Mouse (Mus musculus) forebrain, embryonic 12.5 days (tissue): ENCODE measurements around the gene Lrrc28. TPM values are rescaled to one million over a fixed set of nuclear protein-coding genes. Genes with fewer than 3 reads are reported as not detected.

Experiments
- ATAC-seq: fragments of 200-750 bp; cut with Nextera tagmentation; 2 replicates; pipeline ENCODE4 v1.8.0; 2017; ENCODE audit warnings: moderate TSS enrichment; ENCODE audit not compliant: low FRiP score
- H3K27ac ChIP-seq: fragments of 300-500 bp; sonication (generic); 2 replicates; pipeline ENCODE4 v1.5.1; 2016; ENCODE audit warnings: mild to moderate bottlenecking
- H3K27me3 ChIP-seq: fragments of 300-500 bp; sonication (generic); 2 replicates; pipeline ENCODE4 v1.6.1; 2016; ENCODE audit warnings: mild to moderate bottlenecking
- H3K36me3 ChIP-seq: fragments of 300-500 bp; sonication (generic); replicated peaks from 2 replicates; pipeline ENCODE4 v1.6.1; 2016; ENCODE audit warnings: mild to moderate bottlenecking
- H3K4me1 ChIP-seq: fragments of 300-500 bp; sonication (generic); 2 replicates; pipeline ENCODE4 v1.6.1; 2016
- H3K4me2 ChIP-seq: fragments of 300-500 bp; sonication (generic); 2 replicates; pipeline ENCODE4 v1.6.1; 2016; ENCODE audit warnings: mild to moderate bottlenecking, moderate library complexity
- H3K4me3 ChIP-seq: fragments of 300-500 bp; sonication (generic); replicated peaks from 2 replicates; pipeline ENCODE4 v1.5.1; 2016; ENCODE audit warnings: mild to moderate bottlenecking
- H3K9ac ChIP-seq: fragments of 300-500 bp; sonication (generic); 2 replicates; pipeline ENCODE4 v1.6.1; 2016; ENCODE audit warnings: mild to moderate bottlenecking
- H3K9me3 ChIP-seq: fragments of 300-500 bp; sonication (generic); 2 replicates; pipeline ENCODE4 v1.6.1; 2016
- WGBS: fragments of 180-500 bp; shearing (Covaris S2); methylation state at CpG from one replicate; pipeline ENCODE4 v1.1.7; 2016; 5-methylcytosine and 5-hydroxymethylcytosine counted together
- polyA plus RNA-seq: library from polyadenylated mRNA; unstranded; fragments of >200 nt; fragmentation: Nextera tagmentation; extraction: Ambion mirVana; gene quantifications from 2 replicates; pipeline ENCODE4 v1.2.1, GENCODE M21; 2016

Lrrc28 gene
- polyA plus RNA-seq, 1 experiment from 2014 or later: 30.0 TPM

- Histone ChIP-seq H3K36me3 (peaks cover 28% of the 10 kb centered on the region), H3K9ac (no peak overlapping the region), H3K4me3 (no peak overlapping the region), H3K9me3 (no peaks in the 10 kb centered on the region), H3K27ac (no peak overlapping the region), H3K27me3 (no peaks in the 10 kb centered on the region), H3K4me1 (no peaks in the 10 kb centered on the region), H3K4me2 (no peak overlapping the region)
- no peak for ATAC-seq
- 95% methylated on average over 1 of the region's 1 CpGs for WGBS
Observed at GRCm38 (mm10) chr7:67670965-67671364, 25.9 kb upstream of the Lrrc28 start.

DNA sequence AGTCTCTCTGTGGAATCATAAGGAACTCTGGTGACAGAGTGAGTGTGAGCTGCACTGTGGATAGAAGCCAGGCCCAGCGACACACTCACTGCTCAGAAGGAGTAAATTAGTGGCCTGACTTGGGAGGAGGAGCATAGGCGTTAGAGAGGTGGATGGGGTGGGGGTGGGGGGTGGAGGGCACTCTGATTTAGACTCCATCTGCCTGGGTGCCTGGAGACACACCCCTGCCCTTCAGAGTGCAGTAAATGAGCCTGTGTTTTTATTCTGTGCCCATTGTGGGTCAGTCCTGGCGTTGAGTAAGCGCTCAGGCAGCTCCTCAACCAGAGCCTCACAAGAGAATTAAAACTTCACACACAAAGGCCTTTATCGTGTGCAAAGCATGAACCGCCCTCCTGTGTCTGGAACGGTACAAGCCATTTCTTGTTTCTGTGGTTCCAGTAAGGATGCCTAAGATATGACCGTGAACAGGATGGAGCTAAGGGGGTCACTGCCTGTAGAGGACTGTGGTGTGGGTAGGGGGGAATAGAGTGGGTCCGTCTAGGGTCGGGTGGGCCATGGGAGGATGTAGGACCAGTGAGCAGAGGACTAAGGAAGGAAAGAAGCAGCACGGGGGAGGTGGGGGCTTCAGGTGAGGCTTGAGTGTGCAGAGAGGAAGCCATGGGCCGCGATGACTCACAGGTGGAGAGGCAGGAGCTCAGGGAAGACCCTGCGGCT is 19.1 kb upstream of the Lrrc28 start:
- peak; percentile 60; the same call in 1 of the 2 replicates for ATAC-seq
- WGBS: 70% methylated on average over 14 of the region's 14 CpGs
- Histone ChIP-seq H3K36me3 (peaks cover 12% of the 10 kb centered on the region; the same call in 1 of the 2 replicates), H3K27ac (peak overlapping the region; percentile 59; the same call in 1 of the 2 replicates), H3K9me3 (no peaks in the 10 kb centered on the region), H3K27me3 (no peaks in the 10 kb centered on the region), H3K4me1 (peaks cover 8% of the 10 kb centered on the region; the same call in 1 of the 2 replicates), H3K4me3 (no peak overlapping the region), H3K9ac (no peak overlapping the region), H3K4me2 (no peak overlapping the region)

- no peak for ATAC-seq
- H3K36me3 ChIP-seq: peaks cover 6% of the 10 kb centered on the region; the same call in 1 of the 2 replicates
- no peaks in the 10 kb centered on the region for H3K9me3 ChIP-seq
- H3K4me2 ChIP-seq: no peak overlapping the region
- H3K9ac ChIP-seq: no peak overlapping the region
- WGBS: 90% methylated on average over 5 of the region's 5 CpGs
- no peak overlapping the region for H3K27ac ChIP-seq
- H3K27me3 ChIP-seq: no peaks in the 10 kb centered on the region
- peaks cover 8% of the 10 kb centered on the region; the same call in 1 of the 2 replicates for H3K4me1 ChIP-seq
- no peak overlapping the region for H3K4me3 ChIP-seq
Observed at GRCm38 (mm10) chr7:67662424-67662823, 17.4 kb upstream of the Lrrc28 start.

DNA sequence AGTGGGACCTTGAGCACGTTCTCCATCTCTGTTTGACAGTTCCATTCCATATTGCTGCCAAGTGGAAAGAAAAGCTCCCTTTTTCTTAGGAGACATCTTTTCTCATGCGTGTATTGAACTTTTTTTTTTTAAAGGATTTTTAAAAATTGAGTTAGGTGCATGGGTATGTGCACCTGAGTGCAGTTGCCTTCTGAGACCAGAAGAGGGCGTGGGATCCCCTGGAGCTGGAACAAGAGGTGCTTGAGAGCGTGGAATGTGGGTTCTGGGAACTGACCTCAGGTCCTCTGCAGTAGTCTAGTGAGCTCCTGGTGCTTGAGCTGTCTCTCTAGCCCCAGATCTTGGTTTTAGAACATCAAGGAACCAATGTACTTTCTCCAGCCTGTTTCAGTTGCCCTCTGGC is 13.0 kb upstream of the Lrrc28 start:
- Histone ChIP-seq H3K4me3 (no peak overlapping the region), H3K4me2 (no peak overlapping the region), H3K4me1 (peaks cover 11% of the 10 kb centered on the region), H3K27me3 (no peaks in the 10 kb centered on the region), H3K27ac (no peak overlapping the region), H3K36me3 (0 out of 2 replicates have a peak, but pooled peaks cover 4% of the 10 kb centered on the region), H3K9ac (no peak overlapping the region), H3K9me3 (no peaks in the 10 kb centered on the region)
- 89% methylated on average over 4 of the region's 4 CpGs for WGBS
- ATAC-seq: no peak

DNA sequence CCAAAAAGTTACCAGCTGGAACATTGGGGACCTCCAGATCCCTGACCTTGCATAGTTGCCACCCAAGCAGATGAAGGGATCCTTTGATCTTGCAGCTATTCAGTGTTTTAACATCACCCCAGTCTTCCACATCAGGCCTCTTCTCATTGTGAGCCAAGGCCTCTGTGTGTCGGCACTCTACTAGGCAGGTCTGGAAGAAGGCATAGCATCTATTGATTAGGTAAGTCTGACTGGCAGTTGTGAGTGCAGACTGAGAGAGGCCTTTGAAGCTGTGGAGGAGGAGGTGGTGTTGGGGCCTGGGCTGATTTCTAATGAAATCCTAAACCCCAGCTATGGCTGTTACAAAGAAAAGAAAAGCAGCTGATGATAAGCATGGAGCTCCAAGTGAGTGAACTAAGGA is 10.1 kb upstream of the Lrrc28 start:
- Histone ChIP-seq H3K4me2 (peak overlapping the region; percentile 13), H3K9me3 (no peaks in the 10 kb centered on the region), H3K4me3 (no peak overlapping the region), H3K4me1 (peaks cover 11% of the 10 kb centered on the region), H3K36me3 (no peaks in the 10 kb centered on the region), H3K27me3 (no peaks in the 10 kb centered on the region), H3K27ac (peak overlapping the region; percentile 38; the same call in 1 of the 2 replicates), H3K9ac (no peak overlapping the region)
- peak; percentile 69; the same call in 1 of the 2 replicates for ATAC-seq
- WGBS: 3% methylated on average over 1 of the region's 1 CpGs

GRCm38 (mm10) chr7:67654668-67655067 is 9.6 kb upstream of the Lrrc28 start:
- 88% methylated on average over 7 of the region's 7 CpGs for WGBS
- Histone ChIP-seq H3K36me3 (no peaks in the 10 kb centered on the region), H3K4me2 (no peak overlapping the region), H3K9me3 (no peaks in the 10 kb centered on the region), H3K27me3 (no peaks in the 10 kb centered on the region), H3K27ac (peak overlapping the region; percentile 38; the same call in 1 of the 2 replicates), H3K4me3 (no peak overlapping the region), H3K9ac (no peak overlapping the region), H3K4me1 (peaks cover 16% of the 10 kb centered on the region)
- no peak for ATAC-seq

GRCm38 (mm10) chr7:67652211-67652610 is 7.1 kb upstream of the Lrrc28 start:
- no peak overlapping the region for H3K9ac ChIP-seq
- WGBS: 71% methylated on average over 5 of the region's 5 CpGs
- H3K4me3 ChIP-seq: no peak overlapping the region
- peaks cover 28% of the 10 kb centered on the region for H3K4me1 ChIP-seq
- H3K36me3 ChIP-seq: no peaks in the 10 kb centered on the region
- no peak overlapping the region for H3K27ac ChIP-seq
- ATAC-seq: no peak
- H3K4me2 ChIP-seq: no peak overlapping the region
- H3K27me3 ChIP-seq: no peaks in the 10 kb centered on the region
- H3K9me3 ChIP-seq: no peaks in the 10 kb centered on the region

DNA sequence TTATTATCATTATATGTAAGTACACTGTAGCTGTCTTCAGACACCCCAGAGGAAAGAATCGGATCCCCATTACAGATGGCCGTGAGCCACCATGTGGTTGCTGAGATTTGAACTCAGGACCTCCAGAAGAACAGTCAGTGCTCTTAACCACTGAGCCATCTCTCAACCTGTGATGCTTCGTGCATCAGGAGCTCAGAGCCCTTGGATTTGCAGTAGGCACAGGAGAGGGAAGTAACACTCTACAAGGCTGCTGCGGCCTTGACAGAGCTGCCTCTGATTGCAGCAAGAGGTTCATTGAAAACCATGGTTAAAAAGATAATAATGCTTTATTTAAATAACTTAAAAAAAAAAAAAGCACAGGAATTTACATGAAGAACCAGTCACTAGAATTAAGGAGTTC is 3.3 kb upstream of the Lrrc28 start:
- Histone ChIP-seq H3K9me3 (no peaks in the 10 kb centered on the region), H3K36me3 (no peaks in the 10 kb centered on the region), H3K9ac (0 out of 2 replicates have a peak overlapping the region, but pooled peaks have one; percentile 27), H3K4me3 (peak overlapping the region; percentile 47), H3K4me1 (peaks cover 31% of the 10 kb centered on the region), H3K4me2 (peak overlapping the region; percentile 52), H3K27me3 (no peaks in the 10 kb centered on the region), H3K27ac (no peak overlapping the region)
- ATAC-seq: no peak
- 70% methylated on average over 4 of the region's 4 CpGs for WGBS

GRCm38 (mm10) chr7:67647277-67647676 is 2.2 kb upstream of the Lrrc28 start, which contains the start of gene Ttc23:
Gene Ttc23 (plus strand): TSS chr7:67647410.
- H3K27me3 ChIP-seq: no peaks in the 10 kb centered on the region
- H3K36me3 ChIP-seq: no peaks in the 10 kb centered on the region
- H3K27ac ChIP-seq: peak within 1 kb of the TSS; percentile 66
- H3K4me2 ChIP-seq: peak within 1 kb of the TSS; percentile 82
- H3K9ac ChIP-seq: peak within 1 kb of the TSS; percentile 86
- H3K4me1 ChIP-seq: peaks cover 31% of the 10 kb centered on the region
- H3K9me3 ChIP-seq: no peaks in the 10 kb centered on the region
- ATAC-seq: no peak
- 1% methylated on average over 5 of the region's 5 CpGs for WGBS
- peak within 1 kb of the TSS; percentile 67 for H3K4me3 ChIP-seq

GRCm38 (mm10) chr7:67646131-67646530 is 1.1 kb upstream of the Lrrc28 start:
- Histone ChIP-seq H3K9me3 (no peaks in the 10 kb centered on the region), H3K4me1 (peaks cover 31% of the 10 kb centered on the region), H3K27me3 (no peaks in the 10 kb centered on the region), H3K9ac (peak overlapping the region; percentile 86), H3K4me2 (peak overlapping the region; percentile 82), H3K4me3 (peak overlapping the region; percentile 67), H3K36me3 (no peaks in the 10 kb centered on the region), H3K27ac (peak overlapping the region; percentile 85)
- ATAC-seq: no peak
- WGBS: 4% methylated on average over 6 of the region's 6 CpGs

- Histone ChIP-seq H3K4me3 (peak overlapping the region; percentile 67), H3K4me1 (peaks cover 31% of the 10 kb centered on the region), H3K9ac (peak overlapping the region; percentile 86), H3K27ac (peak overlapping the region; percentile 85), H3K27me3 (no peaks in the 10 kb centered on the region), H3K36me3 (no peaks in the 10 kb centered on the region), H3K9me3 (no peaks in the 10 kb centered on the region), H3K4me2 (peak overlapping the region; percentile 82)
- peak; percentile 24; the same call in 1 of the 2 replicates for ATAC-seq
- WGBS: under 1% methylated on average over 15 of the region's 15 CpGs
Observed at GRCm38 (mm10) chr7:67645681-67646014, 580 bp upstream of the Lrrc28 start.

- Histone ChIP-seq H3K4me3 (peak overlapping the region; percentile 67), H3K36me3 (no peaks in the 10 kb centered on the region), H3K4me1 (peaks cover 24% of the 10 kb centered on the region), H3K4me2 (peak overlapping the region; percentile 82), H3K27me3 (no peaks in the 10 kb centered on the region), H3K9ac (peak overlapping the region; percentile 78), H3K27ac (no peak overlapping the region), H3K9me3 (no peaks in the 10 kb centered on the region)
- ATAC-seq: no peak
- WGBS: 48% methylated on average over 8 of the region's 8 CpGs
Observed at GRCm38 (mm10) chr7:67644291-67644690, 777 bp downstream of the Lrrc28 start.

- Histone ChIP-seq H3K36me3 (no peaks in the 10 kb centered on the region), H3K27me3 (no peaks in the 10 kb centered on the region), H3K4me3 (no peak overlapping the region), H3K9ac (no peak overlapping the region), H3K4me1 (peaks cover 17% of the 10 kb centered on the region), H3K27ac (no peak overlapping the region), H3K4me2 (no peak overlapping the region), H3K9me3 (no peaks in the 10 kb centered on the region)
- ATAC-seq: no peak
- 91% methylated on average over 9 of the region's 9 CpGs for WGBS
Observed at GRCm38 (mm10) chr7:67642955-67643354, 2.1 kb downstream of the Lrrc28 start.
